Mouse (Mus musculus) forebrain, embryonic 13.5 days (tissue): ENCODE results near the gene Irf2bp2. TPM values are rescaled to one million over a fixed set of nuclear protein-coding genes. Genes with fewer than 3 reads are reported as not detected.
A peak's percentile ranks its signal among the peaks of the same experiment; 100 is the strongest.
"Not testable (repeated sequence)": the region's sequence is repeated elsewhere in the genome, so short reads cannot be mapped to it uniquely, and the experiment has no call there.

Source experiments
- ATAC-seq: fragments of 200-750 bp; cut with Nextera tagmentation; 2 replicates; pipeline ENCODE4 v1.8.0; 2017
- H3K27ac ChIP-seq: fragments of 300-500 bp; sonication (generic); 2 replicates; pipeline ENCODE4 v1.5.1; 2015; ENCODE audit warnings: inconsistent platforms, mild to moderate bottlenecking, moderate library complexity
- H3K27me3 ChIP-seq: fragments of 300-500 bp; sonication (generic); 2 replicates; pipeline ENCODE4 v1.6.1; 2015; ENCODE audit warnings: mild to moderate bottlenecking, inconsistent platforms
- H3K36me3 ChIP-seq: fragments of 300-500 bp; sonication (generic); 2 replicates; pipeline ENCODE4 v1.6.1; 2015; ENCODE audit warnings: mild to moderate bottlenecking, inconsistent platforms; ENCODE audit not compliant: poor library complexity, severe bottlenecking
- H3K4me1 ChIP-seq: fragments of 300-500 bp; sonication (generic); 2 replicates; pipeline ENCODE4 v1.6.1; 2015; ENCODE audit warnings: inconsistent platforms
- H3K4me2 ChIP-seq: fragments of 300-500 bp; sonication (generic); 2 replicates; pipeline ENCODE4 v1.6.1; 2015; ENCODE audit warnings: inconsistent platforms, mild to moderate bottlenecking, moderate library complexity
- H3K4me3 ChIP-seq: fragments of 300-500 bp; sonication (generic); 2 replicates; pipeline ENCODE4 v1.5.1; 2015; ENCODE audit warnings: mild to moderate bottlenecking, inconsistent platforms
- H3K9ac ChIP-seq: fragments of 300-500 bp; sonication (generic); 2 replicates; pipeline ENCODE4 v1.6.1; 2015; ENCODE audit warnings: mild to moderate bottlenecking, inconsistent platforms
- H3K9me3 ChIP-seq: fragments of 300-500 bp; sonication (generic); replicated peaks from 2 replicates; pipeline ENCODE4 v1.6.1; 2016; ENCODE audit warnings: inconsistent platforms
- WGBS: fragments of 180-500 bp; shearing (Covaris S2); methylation state at CpG from one replicate; pipeline ENCODE4 v1.1.7; 2015; 5-methylcytosine and 5-hydroxymethylcytosine counted together
- polyA plus RNA-seq: library from polyadenylated mRNA; unstranded; fragments of >200 nt; fragmentation: Nextera tagmentation; extraction: Ambion mirVana; gene quantifications from 2 replicates; pipeline ENCODE4 v1.2.1, GENCODE M21; 2015

The Irf2bp2 gene
- polyA plus RNA-seq, 1 experiment from 2014 or later = 8.3 TPM

- H3K4me2 ChIP-seq, ATAC-seq, H3K9me3 ChIP-seq, H3K9ac ChIP-seq, H3K36me3 ChIP-seq, H3K27me3 ChIP-seq, H3K27ac ChIP-seq, H3K4me3 ChIP-seq: not testable (repeated sequence)
- 86% methylated on average over 6 of the region's 6 CpGs for WGBS
- peaks cover 67% of the 10 kb centered on the region for H3K4me1 ChIP-seq
These were observed 6.6 kb upstream of the Irf2bp2 start for GRCm38 (mm10) chr8:126600388-126600787.

GRCm38 (mm10) chr8:126599297-126599696, 5.5 kb upstream of the Irf2bp2 start:
- Histone ChIP-seq H3K4me3 (no peak overlapping the region), H3K36me3 (no peaks in the 10 kb centered on the region), H3K9ac (no peak overlapping the region), H3K9me3 (no peaks in the 10 kb centered on the region), H3K27ac (no peak overlapping the region), H3K27me3 (no peaks in the 10 kb centered on the region), H3K4me1 (peaks cover 75% of the 10 kb centered on the region), H3K4me2 (no peak overlapping the region)
- no peak for ATAC-seq
- 88% methylated on average over 4 of the region's 4 CpGs for WGBS

- Histone ChIP-seq H3K9ac (no peak overlapping the region; the same call in 1 of the 2 replicates), H3K9me3 (no peaks in the 10 kb centered on the region), H3K4me1 (peaks cover 71% of the 10 kb centered on the region), H3K36me3 (no peaks in the 10 kb centered on the region), H3K4me2 (no peak overlapping the region), H3K27ac (no peak overlapping the region), H3K4me3 (no peak overlapping the region), H3K27me3 (no peaks in the 10 kb centered on the region)
- ATAC-seq = no peak
- 52% methylated on average over 12 of the region's 12 CpGs for WGBS
These were observed 4.4 kb upstream of the Irf2bp2 start for GRCm38 (mm10) chr8:126598218-126598617.

- peaks cover 56% of the 10 kb centered on the region for H3K4me1 ChIP-seq
- H3K27me3 ChIP-seq = no peaks in the 10 kb centered on the region
- H3K27ac ChIP-seq = peak overlapping the region; percentile 99
- H3K9ac ChIP-seq = peak overlapping the region; percentile 52; the same call in 1 of the 2 replicates
- H3K36me3 ChIP-seq = no peaks in the 10 kb centered on the region
- H3K9me3 ChIP-seq = no peaks in the 10 kb centered on the region
- H3K4me2 ChIP-seq = peak overlapping the region; percentile 100
- H3K4me3 ChIP-seq = no peak overlapping the region
- ATAC-seq = no peak
- 78% methylated on average over 5 of the region's 5 CpGs for WGBS
These were observed 2.9 kb upstream of the Irf2bp2 start for GRCm38 (mm10) chr8:126596721-126597120.

- Histone ChIP-seq H3K4me2 (peak overlapping the region; percentile 100), H3K27ac (peak overlapping the region; percentile 99), H3K4me3 (peak overlapping the region; percentile 73), H3K9ac (peak overlapping the region; percentile 100), H3K27me3 (no peaks in the 10 kb centered on the region), H3K4me1 (peaks cover 56% of the 10 kb centered on the region), H3K36me3 (peaks cover 4% of the 10 kb centered on the region), H3K9me3 (no peaks in the 10 kb centered on the region)
- WGBS = 5% methylated on average over 12 of the region's 12 CpGs
- peak; percentile 56 for ATAC-seq
These were observed 2.4 kb upstream of the Irf2bp2 start for GRCm38 (mm10) chr8:126596097-126596634.

- peak overlapping the region; percentile 73 for H3K4me3 ChIP-seq
- peak overlapping the region; percentile 100 for H3K4me2 ChIP-seq
- no peaks in the 10 kb centered on the region for H3K9me3 ChIP-seq
- peak overlapping the region; percentile 99 for H3K27ac ChIP-seq
- peaks cover 6% of the 10 kb centered on the region for H3K36me3 ChIP-seq
- H3K4me1 ChIP-seq = peaks cover 51% of the 10 kb centered on the region
- no peaks in the 10 kb centered on the region for H3K27me3 ChIP-seq
- peak overlapping the region; percentile 100 for H3K9ac ChIP-seq
- WGBS = 7% methylated on average over 16 of the region's 16 CpGs
- peak; percentile 1; the same call in 1 of the 2 replicates for ATAC-seq
These were observed 1.6 kb upstream of the Irf2bp2 start for GRCm38 (mm10) chr8:126595204-126596061.

- Histone ChIP-seq H3K4me1 (peaks cover 56% of the 10 kb centered on the region), H3K4me2 (peak overlapping the region; percentile 100), H3K36me3 (peaks cover 10% of the 10 kb centered on the region), H3K4me3 (peak overlapping the region; percentile 73), H3K27me3 (no peaks in the 10 kb centered on the region), H3K9me3 (no peaks in the 10 kb centered on the region), H3K9ac (peak overlapping the region; percentile 100), H3K27ac (peak overlapping the region; percentile 99)
- 1% methylated on average over 48 of the region's 48 CpGs for WGBS
- ATAC-seq = peak; percentile 92
These were observed 755 bp upstream of the Irf2bp2 start for GRCm38 (mm10) chr8:126594481-126595000.

GRCm38 (mm10) chr8:126592771-126593571, 815 bp downstream of the Irf2bp2 start:
- peak overlapping the region; percentile 97 for H3K27ac ChIP-seq
- peaks cover 11% of the 10 kb centered on the region for H3K36me3 ChIP-seq
- H3K9ac ChIP-seq = peak overlapping the region; percentile 100
- no peaks in the 10 kb centered on the region for H3K9me3 ChIP-seq
- H3K4me3 ChIP-seq = peak overlapping the region; percentile 73
- WGBS = under 1% methylated on average over 82 of the region's 113 CpGs
- peak overlapping the region; percentile 100 for H3K4me2 ChIP-seq
- H3K4me1 ChIP-seq = peaks cover 65% of the 10 kb centered on the region
- ATAC-seq = no peak
- no peaks in the 10 kb centered on the region for H3K27me3 ChIP-seq

GRCm38 (mm10) chr8:126592381-126592770, 1.4 kb downstream of the Irf2bp2 start:
- Histone ChIP-seq H3K4me2 (peak overlapping the region; percentile 100), H3K27ac (peak overlapping the region; percentile 97), H3K9me3 (no peaks in the 10 kb centered on the region), H3K36me3 (peaks cover 16% of the 10 kb centered on the region), H3K4me3 (peak overlapping the region; percentile 73), H3K27me3 (no peaks in the 10 kb centered on the region), H3K4me1 (peaks cover 65% of the 10 kb centered on the region), H3K9ac (peak overlapping the region; percentile 100)
- under 1% methylated on average over 44 of the region's 45 CpGs for WGBS
- ATAC-seq = no peak

- Histone ChIP-seq H3K36me3 (peaks cover 20% of the 10 kb centered on the region), H3K27me3 (no peaks in the 10 kb centered on the region), H3K9me3 (no peaks in the 10 kb centered on the region), H3K9ac (peak overlapping the region; percentile 100), H3K4me1 (peaks cover 65% of the 10 kb centered on the region), H3K4me3 (peak overlapping the region; percentile 73), H3K4me2 (peak overlapping the region; percentile 100), H3K27ac (peak overlapping the region; percentile 97)
- ATAC-seq = no peak
- 0% methylated on average over 9 of the region's 9 CpGs for WGBS
These were observed 1.9 kb downstream of the Irf2bp2 start for GRCm38 (mm10) chr8:126591821-126592268.

GRCm38 (mm10) chr8:126591141-126591820, 2.5 kb downstream of the Irf2bp2 start:
- Histone ChIP-seq H3K4me2 (peak overlapping the region; percentile 100), H3K9me3 (no peaks in the 10 kb centered on the region), H3K27ac (peak overlapping the region; percentile 97), H3K4me1 (peaks cover 65% of the 10 kb centered on the region), H3K36me3 (peaks cover 23% of the 10 kb centered on the region), H3K27me3 (no peaks in the 10 kb centered on the region), H3K4me3 (peak overlapping the region; percentile 73), H3K9ac (peak overlapping the region; percentile 100)
- 1% methylated on average over 20 of the region's 20 CpGs for WGBS
- ATAC-seq = no peak
